Mouse (Mus musculus): Measurements from ENCODE around the gene Shisal1. TPM values are rescaled to one million over a fixed set of nuclear protein-coding genes. Genes with fewer than 3 reads are reported as not detected.

Gene Shisal1
- polyA plus RNA-seq, 1 experiment from 2014 or later, result not detected

DNA sequence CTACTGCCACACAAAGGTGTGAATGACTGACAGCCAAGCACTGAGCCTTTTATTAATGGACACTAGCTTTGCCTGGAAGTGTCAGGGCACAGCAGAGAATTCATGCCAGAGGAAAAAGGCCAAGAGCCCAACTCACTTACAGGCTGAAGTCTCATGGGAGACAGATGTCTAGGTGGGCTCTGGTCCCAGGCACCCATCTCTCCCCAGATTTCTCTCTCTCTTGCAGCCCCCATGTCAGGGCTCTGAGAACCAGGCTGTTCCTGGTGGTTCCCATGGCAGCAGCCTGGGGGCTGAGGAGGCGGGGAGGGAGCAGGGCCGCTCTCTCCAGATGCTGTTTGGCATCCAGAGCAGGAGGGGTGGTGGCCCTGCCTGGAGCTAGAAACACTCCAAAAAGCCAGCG, 38.3 kb downstream of the Shisal1 start:
- WGBS (ENCODE audit: missing documents), result 80% methylated on average over 1 of the region's 3 CpGs
- Histone ChIP-seq H3K27ac (no peak overlapping the region), H3K36me3 (ENCODE audit: inconsistent target) (no peaks in the 10 kb centered on the region), H3K79me2 (ENCODE audit: inconsistent target) (no peaks in the 10 kb centered on the region), H3K4me3 (ENCODE audit: inconsistent target) (no peak overlapping the region)

DNA sequence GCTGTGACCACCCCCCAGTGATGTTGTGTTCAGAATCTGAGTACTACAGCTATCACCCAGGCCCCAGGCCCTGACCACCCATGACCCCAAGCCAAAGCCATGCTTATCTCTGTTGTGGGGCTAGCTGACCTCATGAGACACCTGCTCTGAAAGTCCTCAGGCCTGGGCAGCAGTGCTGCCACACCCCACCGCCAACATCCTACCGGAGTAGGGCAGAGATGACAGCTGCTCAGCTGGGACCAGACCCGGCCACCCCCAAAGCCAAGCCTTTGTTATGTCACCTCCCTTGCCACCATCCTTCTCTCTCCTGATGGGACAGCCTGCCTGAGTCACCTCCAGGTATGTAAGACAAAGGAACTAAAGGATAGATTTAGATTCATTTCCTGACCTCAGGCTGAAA, 41.1 kb downstream of the Shisal1 start:
- Histone ChIP-seq H3K27ac (no peak overlapping the region), H3K36me3 (ENCODE audit: inconsistent target) (no peaks in the 10 kb centered on the region), H3K4me3 (ENCODE audit: inconsistent target) (no peak overlapping the region), H3K79me2 (ENCODE audit: inconsistent target) (no peaks in the 10 kb centered on the region)
- 90% methylated on average over 3 of the region's 3 CpGs for WGBS (ENCODE audit: missing documents)

DNA sequence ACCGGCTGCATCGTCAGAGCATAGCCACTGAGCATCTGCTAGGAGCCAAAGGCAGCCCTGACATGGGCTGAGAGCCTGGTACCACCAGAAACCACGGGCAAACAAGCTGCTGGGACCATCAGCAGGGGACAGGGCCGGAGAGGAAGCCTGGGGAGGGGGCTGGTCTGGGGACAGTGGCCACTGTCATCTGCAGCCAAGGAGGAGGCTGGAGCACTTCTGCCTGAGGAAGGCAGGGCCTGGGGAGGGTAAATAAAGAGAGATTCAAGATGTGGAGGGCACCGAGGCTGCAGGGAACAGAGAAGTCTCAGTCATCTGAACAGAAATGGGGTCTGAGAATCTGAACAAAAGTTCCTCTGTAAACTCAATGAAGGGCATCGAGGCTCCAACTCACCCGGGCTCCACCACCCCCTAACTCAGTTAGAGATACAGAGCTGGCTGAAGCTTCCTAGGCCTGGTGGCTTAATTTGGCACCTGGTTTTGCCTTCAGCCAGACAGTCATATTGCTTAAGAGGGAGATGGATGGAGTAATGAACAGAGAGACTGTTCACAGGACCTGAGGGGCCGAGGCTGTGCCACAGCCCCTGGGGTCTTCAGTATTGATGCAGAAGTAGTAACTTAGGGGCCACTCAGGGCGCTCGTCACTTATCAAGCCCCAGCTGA, 43.3 kb downstream of the Shisal1 start:
- Histone ChIP-seq H3K27ac (no peak overlapping the region), H3K36me3 (ENCODE audit: inconsistent target) (no peaks in the 10 kb centered on the region), H3K4me3 (ENCODE audit: inconsistent target) (no peak overlapping the region), H3K79me2 (ENCODE audit: inconsistent target) (no peaks in the 10 kb centered on the region)
- WGBS (ENCODE audit: missing documents), result 86% methylated on average over 10 of the region's 10 CpGs

DNA sequence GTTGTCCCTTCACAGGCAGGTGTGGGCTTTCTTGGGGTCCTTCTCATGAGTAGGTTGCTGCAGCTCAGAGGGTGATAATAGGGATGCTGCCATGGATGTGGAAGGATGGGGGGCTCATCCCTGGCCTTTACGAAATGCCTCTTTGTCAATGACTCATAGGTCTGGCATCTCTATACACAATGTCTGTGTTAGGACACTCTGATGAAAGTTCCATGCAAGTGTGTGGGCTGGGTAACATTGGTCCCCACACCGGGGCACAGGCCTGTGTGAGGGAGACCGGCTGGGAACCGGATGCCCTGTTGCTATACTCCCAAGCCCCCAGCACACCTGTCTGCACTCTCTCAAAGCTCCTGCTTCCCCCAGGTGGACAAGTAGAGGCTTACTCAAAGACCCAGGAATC, 48.3 kb downstream of the Shisal1 start:
- H3K36me3 ChIP-seq (ENCODE audit: inconsistent target), result no peaks in the 10 kb centered on the region
- H3K79me2 ChIP-seq (ENCODE audit: inconsistent target), result no peaks in the 10 kb centered on the region
- no peak overlapping the region for H3K27ac ChIP-seq
- no peak overlapping the region for H3K4me3 ChIP-seq (ENCODE audit: inconsistent target)
- 94% methylated on average over 4 of the region's 4 CpGs for WGBS (ENCODE audit: missing documents)

DNA sequence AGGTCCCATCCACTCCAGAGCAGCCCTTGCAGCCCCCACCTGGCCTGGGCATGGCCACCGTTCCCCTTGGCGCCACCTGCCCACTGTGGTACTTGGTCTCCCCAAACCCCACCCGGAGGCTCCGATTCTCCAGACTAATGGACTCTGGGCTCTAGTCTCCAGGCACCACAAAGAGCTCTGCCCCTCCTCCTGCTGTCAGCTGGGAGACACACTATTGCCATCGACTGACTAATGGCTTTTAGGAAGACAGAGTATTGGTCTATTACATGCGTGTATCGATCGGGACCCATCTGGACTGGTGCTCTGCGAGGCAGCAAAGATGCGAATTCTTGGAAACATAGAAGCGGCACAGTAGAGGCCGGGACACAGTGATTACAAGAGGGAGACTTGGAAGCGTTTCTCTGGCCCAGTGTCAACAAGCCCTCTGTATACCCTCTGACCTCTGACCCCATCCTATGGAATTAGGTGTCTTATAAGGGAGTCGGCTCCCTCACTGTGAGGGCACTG, 49.2 kb downstream of the Shisal1 start:
- WGBS (ENCODE audit: missing documents), result 96% methylated on average over 14 of the region's 14 CpGs

DNA sequence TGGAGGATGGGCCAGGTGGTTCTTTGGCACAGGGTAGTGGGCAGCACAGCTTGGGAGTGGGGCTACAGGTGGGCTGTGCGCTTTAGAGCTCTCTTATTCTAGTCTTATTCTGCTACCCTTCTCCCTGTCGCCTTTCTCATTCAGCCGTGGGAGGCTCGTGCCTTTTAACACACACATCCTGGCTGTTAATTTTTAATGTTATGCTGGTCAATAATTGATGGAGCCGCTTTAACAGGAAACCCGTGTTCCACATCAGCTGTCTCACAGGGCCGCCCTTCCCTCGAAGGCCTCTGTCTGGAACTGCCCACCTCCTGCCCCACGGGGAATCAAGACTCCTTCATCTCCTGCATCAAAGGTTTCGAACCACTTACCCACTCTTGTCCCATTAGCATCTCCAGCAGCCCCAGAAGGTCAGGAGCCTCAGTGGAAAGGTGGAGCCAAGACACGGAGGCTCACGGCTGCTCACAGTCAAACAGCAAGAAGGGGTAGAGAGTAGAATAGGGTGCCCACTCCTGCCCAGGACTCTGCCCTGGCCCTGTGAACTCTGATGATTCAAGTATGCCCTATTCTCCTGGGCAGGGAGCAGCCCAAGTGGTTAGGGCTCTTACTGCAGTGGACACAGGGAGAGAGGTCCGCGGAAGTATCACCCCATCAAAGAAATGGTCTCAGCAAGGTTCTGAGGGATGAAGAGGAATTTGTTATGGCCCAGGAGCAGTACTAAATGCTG, 51.4 kb downstream of the Shisal1 start:
- WGBS (ENCODE audit: missing documents), result 91% methylated on average over 11 of the region's 14 CpGs
- Histone ChIP-seq H3K27ac (no peak overlapping the region), H3K79me2 (ENCODE audit: inconsistent target) (no peaks in the 10 kb centered on the region), H3K4me3 (ENCODE audit: inconsistent target) (no peak overlapping the region), H3K36me3 (ENCODE audit: inconsistent target) (no peaks in the 10 kb centered on the region)

More for the DNA sequence above, 49.2 kb downstream of the Shisal1 start:
- Histone ChIP-seq H3K4me3 (ENCODE audit: inconsistent target) (no peak overlapping the region), H3K79me2 (ENCODE audit: inconsistent target) (no peaks in the 10 kb centered on the region), H3K27ac (no peak overlapping the region), H3K36me3 (ENCODE audit: inconsistent target) (no peaks in the 10 kb centered on the region)

DNA sequence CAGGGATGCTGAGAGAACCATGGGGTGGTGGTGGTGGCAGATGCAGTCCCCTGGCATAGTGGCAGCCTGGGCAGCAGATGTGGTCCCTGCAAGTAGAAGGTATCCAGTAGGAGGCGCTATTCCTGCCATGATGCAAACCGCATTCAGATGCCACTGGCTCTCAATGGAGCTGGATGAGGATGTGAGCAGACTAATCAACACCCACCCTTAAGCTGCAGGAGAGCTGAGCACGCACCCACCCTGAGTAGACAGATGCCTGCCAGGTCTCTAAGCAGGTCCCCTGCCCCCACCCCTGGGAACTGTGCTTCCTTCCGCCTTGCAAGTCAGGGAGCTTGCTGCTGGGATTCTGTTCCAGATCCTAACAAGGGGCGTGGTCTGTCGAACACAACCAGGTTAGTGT, 53.6 kb downstream of the Shisal1 start:
- H3K79me2 ChIP-seq (ENCODE audit: inconsistent target), result no peaks in the 10 kb centered on the region
- no peaks in the 10 kb centered on the region for H3K36me3 ChIP-seq (ENCODE audit: inconsistent target)
- H3K27ac ChIP-seq, result no peak overlapping the region
- no peak overlapping the region for H3K4me3 ChIP-seq (ENCODE audit: inconsistent target)
- 76% methylated on average over 6 of the region's 6 CpGs for WGBS (ENCODE audit: missing documents)

DNA sequence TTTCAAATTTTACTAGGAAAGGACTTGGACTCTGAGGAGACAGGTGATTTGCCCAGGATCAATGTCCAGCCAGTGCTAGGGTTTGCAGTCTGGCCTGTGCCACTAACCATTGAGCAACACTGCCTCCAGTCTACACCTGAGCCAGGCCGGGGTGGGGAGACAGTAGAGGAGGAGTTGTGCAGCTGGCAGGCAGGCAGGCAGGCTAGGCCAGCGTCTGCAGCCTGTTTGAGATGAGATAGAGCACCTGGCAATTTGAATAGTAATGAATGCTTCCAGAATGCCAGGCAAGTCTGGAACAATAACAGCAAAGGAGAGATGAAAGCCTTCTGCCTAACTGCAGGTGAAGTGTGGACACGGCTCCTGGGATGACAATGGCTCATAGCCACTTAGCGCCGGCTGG, 54.1 kb downstream of the Shisal1 start:
- no peaks in the 10 kb centered on the region for H3K36me3 ChIP-seq (ENCODE audit: inconsistent target)
- H3K4me3 ChIP-seq (ENCODE audit: inconsistent target), result no peak overlapping the region
- H3K27ac ChIP-seq, result no peak overlapping the region
- 90% methylated on average over 5 of the region's 5 CpGs for WGBS (ENCODE audit: missing documents)
- no peaks in the 10 kb centered on the region for H3K79me2 ChIP-seq (ENCODE audit: inconsistent target)

DNA sequence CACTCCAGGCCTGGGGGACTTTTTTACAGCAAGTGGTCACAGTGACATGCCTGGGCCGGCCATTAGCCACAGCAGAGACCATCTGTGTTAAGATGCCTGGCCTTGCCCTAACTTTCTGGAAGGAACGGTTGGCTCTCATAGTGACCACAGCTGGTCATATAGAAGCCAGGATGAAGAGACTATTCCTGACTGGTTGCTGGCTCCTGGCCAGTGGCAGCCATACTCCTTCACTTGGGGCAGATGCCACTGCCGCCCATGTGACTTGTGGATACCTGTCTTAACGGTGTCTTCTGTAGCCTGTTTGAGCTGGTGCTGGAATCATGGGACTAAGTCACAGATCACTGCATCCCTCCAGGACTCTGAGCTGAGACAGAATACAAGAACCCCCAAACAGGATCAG, 54.8 kb downstream of the Shisal1 start:
- WGBS (ENCODE audit: missing documents), result 93% methylated on average over 4 of the region's 4 CpGs
- H3K36me3 ChIP-seq (ENCODE audit: inconsistent target), result no peaks in the 10 kb centered on the region
- no peaks in the 10 kb centered on the region for H3K79me2 ChIP-seq (ENCODE audit: inconsistent target)
- H3K4me3 ChIP-seq (ENCODE audit: inconsistent target), result no peak overlapping the region
- H3K27ac ChIP-seq, result no peak overlapping the region

DNA sequence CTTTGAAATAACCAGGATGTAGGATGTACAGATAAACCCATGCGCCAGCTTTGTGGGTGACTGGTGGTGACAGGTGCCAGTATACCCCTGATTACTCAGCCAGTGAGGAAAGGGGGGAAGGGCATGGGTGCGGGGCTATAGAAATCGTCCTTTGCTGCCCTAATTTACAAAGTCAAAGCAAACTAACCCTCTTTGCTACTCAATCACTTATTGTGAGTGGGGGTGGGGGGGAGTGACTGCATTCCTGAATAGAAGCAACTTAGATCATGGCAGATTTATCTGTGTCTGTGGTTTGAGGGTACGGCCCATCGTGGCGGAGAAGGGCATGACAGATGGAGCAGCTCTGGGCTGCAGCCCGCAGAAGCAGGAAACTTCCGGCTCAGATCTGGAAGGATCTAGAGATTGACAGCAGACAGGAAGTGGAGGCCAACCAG, 58.2 kb downstream of the Shisal1 start:
- 43% methylated on average over 8 of the region's 8 CpGs for WGBS (ENCODE audit: missing documents)
- H3K4me3 ChIP-seq (ENCODE audit: inconsistent target), result no peak overlapping the region
- no peak overlapping the region for H3K27ac ChIP-seq
- H3K79me2 ChIP-seq (ENCODE audit: inconsistent target), result no peaks in the 10 kb centered on the region
- H3K36me3 ChIP-seq (ENCODE audit: inconsistent target), result no peaks in the 10 kb centered on the region

DNA sequence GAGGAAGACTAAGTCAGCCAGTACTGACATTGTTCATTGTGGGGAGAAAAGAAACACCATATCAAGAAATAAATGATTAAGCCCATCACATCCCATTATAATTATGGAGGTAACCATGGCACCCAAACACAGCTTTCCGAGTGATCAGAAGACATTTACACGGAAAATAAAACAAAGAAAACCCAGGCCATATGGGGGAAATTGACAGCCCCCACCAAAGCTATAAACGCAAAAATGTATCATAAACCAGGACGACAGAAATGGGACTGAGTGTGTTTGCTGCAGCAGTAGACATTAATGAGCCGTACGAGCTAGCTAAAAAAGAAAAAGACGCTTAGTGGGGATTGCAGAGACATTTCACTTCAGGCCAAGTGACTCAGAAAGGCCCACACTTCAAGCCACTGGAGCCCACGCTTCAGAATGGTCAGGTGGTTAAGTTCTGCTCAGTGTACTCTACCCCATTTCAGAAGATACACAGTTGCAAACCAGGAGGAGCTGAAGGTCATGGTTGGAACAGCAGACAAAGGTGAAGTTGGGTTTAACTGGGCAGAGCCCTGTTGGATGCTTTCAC, 60.8 kb downstream of the Shisal1 start:
- H3K27ac ChIP-seq, result no peak overlapping the region
- H3K4me3 ChIP-seq (ENCODE audit: inconsistent target), result no peak overlapping the region
- H3K79me2 ChIP-seq (ENCODE audit: inconsistent target), result no peaks in the 10 kb centered on the region
- WGBS (ENCODE audit: missing documents), result 96% methylated on average over 8 of the region's 8 CpGs
- no peaks in the 10 kb centered on the region for H3K36me3 ChIP-seq (ENCODE audit: inconsistent target)

DNA sequence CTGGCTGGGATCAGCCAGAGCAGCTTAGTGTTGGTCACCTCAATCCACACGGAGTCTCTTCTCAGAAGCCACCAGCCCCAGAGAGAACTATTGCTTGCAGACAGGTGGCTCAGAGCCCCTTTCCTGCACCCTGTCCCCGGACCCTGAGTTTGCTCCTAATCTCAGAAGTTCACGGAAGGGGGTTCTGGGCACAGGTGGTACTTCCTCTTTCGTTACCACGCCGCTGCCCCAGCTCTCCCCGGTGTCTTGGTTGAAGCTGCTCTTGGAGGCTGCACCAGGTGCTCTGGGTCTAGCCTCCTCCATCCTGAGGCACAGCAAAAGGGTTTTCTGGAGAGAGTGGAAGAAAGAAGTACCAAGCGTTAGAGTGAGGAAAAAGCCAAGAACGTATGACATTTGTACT, 62.8 kb downstream of the Shisal1 start:
- no peaks in the 10 kb centered on the region for H3K79me2 ChIP-seq (ENCODE audit: inconsistent target)
- 31% methylated on average over 9 of the region's 9 CpGs for WGBS (ENCODE audit: missing documents)
- H3K36me3 ChIP-seq (ENCODE audit: inconsistent target), result no peaks in the 10 kb centered on the region
- H3K4me3 ChIP-seq (ENCODE audit: inconsistent target), result no peak overlapping the region
- H3K27ac ChIP-seq, result no peak overlapping the region

DNA sequence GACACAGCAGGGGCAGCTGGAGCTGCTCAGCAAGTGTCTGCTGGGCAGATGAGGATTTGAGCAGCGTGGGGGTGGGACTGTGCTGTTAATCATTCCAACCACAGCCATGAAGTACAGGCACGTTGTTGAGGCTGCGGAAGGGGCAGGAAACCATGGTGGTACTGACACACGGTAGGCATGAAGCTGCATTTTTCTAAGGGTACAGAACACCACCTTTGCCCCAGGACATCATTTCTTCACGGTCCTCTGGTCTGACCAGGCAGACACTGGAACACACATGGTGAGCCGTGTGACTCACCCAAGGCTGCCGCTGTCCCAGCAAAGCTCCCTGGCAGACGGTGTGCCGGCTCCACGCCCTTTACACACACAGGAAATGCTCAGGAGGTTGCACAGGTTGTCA, 66.7 kb downstream of the Shisal1 start:
- 21% methylated on average over 10 of the region's 10 CpGs for WGBS (ENCODE audit: missing documents)
- Histone ChIP-seq H3K27ac (no peak overlapping the region), H3K79me2 (ENCODE audit: inconsistent target) (no peaks in the 10 kb centered on the region), H3K36me3 (ENCODE audit: inconsistent target) (no peaks in the 10 kb centered on the region), H3K4me3 (ENCODE audit: inconsistent target) (no peak overlapping the region)

DNA sequence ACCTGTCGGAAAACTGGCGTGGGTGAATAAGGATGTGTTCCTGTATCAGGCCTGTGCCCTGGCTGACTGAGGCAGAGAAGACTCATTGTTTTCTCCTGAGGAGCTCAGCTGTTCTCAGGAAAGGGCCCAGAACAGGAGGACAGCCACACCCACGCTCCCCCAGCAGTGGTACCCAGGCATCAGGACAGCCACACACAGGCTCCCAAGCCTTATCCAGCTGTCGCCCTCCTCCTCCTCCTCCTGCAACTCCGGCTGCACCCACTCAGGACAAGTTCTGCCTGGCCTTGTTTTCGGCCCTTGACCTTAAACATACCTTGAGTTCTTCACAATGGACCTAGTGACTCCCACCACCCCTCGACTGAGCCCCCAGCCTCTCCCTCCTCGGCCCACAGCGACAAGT, 68.2 kb downstream of the Shisal1 start:
- WGBS (ENCODE audit: missing documents), result 92% methylated on average over 9 of the region's 9 CpGs
- no peaks in the 10 kb centered on the region for H3K79me2 ChIP-seq (ENCODE audit: inconsistent target)
- H3K27ac ChIP-seq, result no peak overlapping the region
- H3K4me3 ChIP-seq (ENCODE audit: inconsistent target), result no peak overlapping the region
- no peaks in the 10 kb centered on the region for H3K36me3 ChIP-seq (ENCODE audit: inconsistent target)

DNA sequence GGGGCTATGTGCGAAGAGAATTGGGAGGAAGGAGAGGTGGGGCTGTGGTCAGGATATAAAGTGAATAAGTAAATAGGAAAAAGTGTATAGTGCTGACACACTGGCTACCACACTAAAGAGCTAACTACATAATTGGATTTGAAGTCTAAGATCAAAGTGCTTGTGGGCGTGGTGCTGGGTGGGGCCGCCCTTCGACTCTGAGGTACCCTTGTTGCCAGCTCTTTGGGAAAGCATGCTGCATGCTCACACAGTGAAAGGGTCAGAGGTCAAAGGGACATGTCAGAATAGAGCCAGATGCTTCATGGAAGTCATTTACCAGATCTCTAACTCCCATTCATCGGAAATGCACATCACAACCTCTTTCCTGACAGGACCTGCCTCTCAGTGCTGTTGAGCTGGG, 74.1 kb downstream of the Shisal1 start:
- Histone ChIP-seq H3K79me2 (ENCODE audit: inconsistent target) (no peaks in the 10 kb centered on the region), H3K27ac (no peak overlapping the region), H3K4me3 (ENCODE audit: inconsistent target) (no peak overlapping the region), H3K36me3 (ENCODE audit: inconsistent target) (no peaks in the 10 kb centered on the region)
- 78% methylated on average over 5 of the region's 5 CpGs for WGBS (ENCODE audit: missing documents)

Data from macrophage (primary cell).